Mouse (Mus musculus) embryonic facial prominence, embryonic 11.5 days (tissue): ENCODE results near the gene Borcs5. TPM values are rescaled to one million over a fixed set of nuclear protein-coding genes. Genes with fewer than 3 reads are reported as not detected.

Experiments
- ATAC-seq: fragments of 200-750 bp; cut with Nextera tagmentation; replicated peaks from 2 replicates; pipeline ENCODE4 v1.8.0; 2017; ENCODE audit warnings: low read depth; ENCODE audit not compliant: insufficient number of reproducible peaks, low FRiP score, low TSS enrichment
- DNase-seq: peaks from one replicate; pipeline ENCODE4 v3.0.0-alpha.2; 2015; ENCODE audit warnings: low spot score
- H3K27ac ChIP-seq: fragments of 300-500 bp; sonication (generic); replicated peaks from 2 replicates; pipeline ENCODE4 v1.5.1; 2014; ENCODE audit warnings: mild to moderate bottlenecking, low read depth, low read length, control low read depth
- H3K27me3 ChIP-seq: fragments of 300-500 bp; sonication (generic); 2 replicates; pipeline ENCODE4 v1.6.1; 2014; ENCODE audit warnings: mild to moderate bottlenecking, low read length, moderate library complexity, mixed read lengths; ENCODE audit not compliant: control insufficient read depth, insufficient read depth
- H3K36me3 ChIP-seq: fragments of 300-500 bp; sonication (generic); replicated peaks from 2 replicates; pipeline ENCODE4 v1.6.1; 2014; ENCODE audit warnings: low read depth, mild to moderate bottlenecking, low read length, moderate library complexity, mixed read lengths; ENCODE audit not compliant: control insufficient read depth, insufficient read depth
- H3K4me1 ChIP-seq: fragments of 300-500 bp; sonication (generic); 2 replicates; pipeline ENCODE4 v1.6.1; 2014; ENCODE audit warnings: low read length, mixed read lengths; ENCODE audit not compliant: control insufficient read depth, insufficient read depth
- H3K4me2 ChIP-seq: fragments of 300-500 bp; sonication (generic); 2 replicates; pipeline ENCODE4 v1.6.1; 2014; ENCODE audit warnings: low read depth, mild to moderate bottlenecking, control low read depth, low read length, moderate library complexity
- H3K4me3 ChIP-seq: fragments of 300-500 bp; sonication (generic); 2 replicates; pipeline ENCODE4 v1.5.1; 2014; ENCODE audit warnings: low read depth, low read length, control low read depth
- H3K9ac ChIP-seq: fragments of 300-500 bp; sonication (generic); replicated peaks from 2 replicates; pipeline ENCODE4 v1.6.1; 2014; ENCODE audit warnings: mild to moderate bottlenecking, control low read depth, low read length
- H3K9me3 ChIP-seq: fragments of 300-500 bp; sonication (generic); replicated peaks from 2 replicates; pipeline ENCODE4 v1.6.1; 2016; ENCODE audit warnings: mild to moderate bottlenecking, low read length, inconsistent platforms, mixed read lengths; ENCODE audit not compliant: control insufficient read depth
- WGBS: fragments of 180-500 bp; shearing (Covaris S2); extraction: QIAGEN DNeasy Blood & Tissue Kit; methylation state at CpG from one replicate; pipeline ENCODE4 v1.1.7; 2014; 5-methylcytosine and 5-hydroxymethylcytosine counted together
- polyA plus RNA-seq: library from polyadenylated mRNA; unstranded; fragments of >200 nt; fragmentation: Nextera tagmentation; extraction: Ambion mirVana; gene quantifications from 2 replicates; pipeline ENCODE4 v1.2.1, GENCODE M21; 2014

The Borcs5 gene
- polyA plus RNA-seq, 1 experiment from 2014 or later = 19.6 TPM

DNA sequence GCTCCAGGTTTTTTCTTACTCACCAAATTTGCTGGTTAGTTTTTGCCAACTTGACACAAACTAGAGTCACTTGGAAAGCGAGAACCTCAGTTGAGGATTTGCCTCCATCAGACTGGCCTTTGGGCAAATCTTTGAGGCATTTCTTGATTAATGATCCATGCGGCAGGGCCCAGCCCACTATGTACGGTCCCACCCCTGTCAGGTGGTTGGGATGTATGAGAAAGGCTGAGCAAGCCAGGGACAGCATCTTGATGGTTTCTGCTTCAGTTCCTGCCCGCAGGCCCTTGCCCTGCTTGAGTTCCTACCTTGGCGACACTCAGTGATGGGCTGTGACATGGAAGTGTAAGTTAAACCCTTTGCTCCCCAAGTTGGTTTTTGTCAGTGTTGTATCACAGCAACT, 58.9 kb downstream of the Borcs5 start:
- no peaks in the 10 kb centered on the region for H3K9me3 ChIP-seq
- no peak overlapping the region for H3K4me2 ChIP-seq
- H3K27me3 ChIP-seq = no peaks in the 10 kb centered on the region
- H3K4me1 ChIP-seq = no peaks in the 10 kb centered on the region
- no peaks in the 10 kb centered on the region for H3K36me3 ChIP-seq
- no peak overlapping the region for H3K4me3 ChIP-seq
- no peak overlapping the region for H3K27ac ChIP-seq
- H3K9ac ChIP-seq = no peak overlapping the region
- ATAC-seq (no peak), DNase-seq (no peak)
- 95% methylated on average over 5 of the region's 5 CpGs for WGBS

DNA sequence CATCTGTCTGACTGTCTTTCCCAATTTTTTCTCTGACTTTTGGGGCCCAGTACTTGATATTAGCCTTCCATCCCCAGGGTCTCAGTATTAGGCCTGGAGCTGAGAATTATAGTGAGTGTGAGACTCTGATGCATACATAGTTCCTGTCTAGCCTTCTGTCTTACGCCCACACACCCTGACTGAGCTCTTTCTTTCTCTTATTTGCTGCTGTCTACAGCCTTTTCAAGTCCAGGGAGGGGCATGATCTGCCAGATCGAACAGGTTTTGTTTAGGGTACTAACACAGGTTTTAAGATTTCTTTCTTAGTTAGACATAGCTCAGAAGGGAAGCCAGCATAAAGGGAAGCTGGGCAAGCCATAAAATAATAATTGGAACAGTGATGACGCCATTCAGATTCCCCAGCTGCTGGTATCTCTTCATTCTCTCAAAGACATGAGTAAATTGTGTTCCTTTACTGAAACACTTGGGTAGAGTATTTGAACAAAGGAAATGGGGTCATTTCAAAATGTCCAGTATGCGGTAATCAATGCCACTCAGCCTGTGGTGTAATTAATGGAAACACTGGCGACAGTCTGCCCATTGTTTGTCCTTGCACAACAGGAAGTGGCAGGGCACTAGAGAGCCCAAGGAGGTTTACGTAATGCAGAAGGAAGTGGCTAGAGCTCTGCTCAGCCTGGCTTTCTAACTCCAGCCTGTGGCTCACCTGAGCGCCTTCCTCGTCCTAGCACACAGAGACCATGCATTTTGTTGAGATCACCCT, 61.3 kb downstream of the Borcs5 start:
- Histone ChIP-seq H3K4me3 (no peak overlapping the region), H3K27me3 (no peaks in the 10 kb centered on the region), H3K4me1 (no peaks in the 10 kb centered on the region), H3K9ac (no peak overlapping the region), H3K9me3 (no peaks in the 10 kb centered on the region), H3K27ac (no peak overlapping the region), H3K36me3 (no peaks in the 10 kb centered on the region), H3K4me2 (no peak overlapping the region)
- DNase-seq (no peak), ATAC-seq (no peak)
- WGBS = 49% methylated on average over 8 of the region's 8 CpGs

DNA sequence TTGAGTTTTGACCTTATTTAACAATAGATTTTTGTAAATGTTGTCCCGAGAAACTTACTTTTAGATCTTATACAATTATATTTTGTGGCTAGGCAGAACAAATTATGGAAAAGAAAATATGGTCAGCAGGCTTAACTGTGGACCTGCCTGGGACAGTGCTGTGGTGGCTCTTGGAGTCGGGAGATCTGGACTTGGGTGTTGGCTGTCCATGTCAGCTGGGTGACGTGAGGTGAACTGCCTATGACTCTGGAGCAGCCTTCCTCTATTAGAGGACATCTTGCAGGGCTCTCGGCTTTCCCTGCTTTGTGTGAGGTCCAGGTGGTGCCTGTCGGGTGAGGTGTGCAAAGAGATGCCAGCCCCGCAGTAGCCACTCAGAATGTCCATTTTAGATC, 61.9 kb downstream of the Borcs5 start:
- H3K9ac ChIP-seq = no peak overlapping the region
- no peaks in the 10 kb centered on the region for H3K4me1 ChIP-seq
- DNase-seq (no peak), ATAC-seq (no peak)
- H3K27ac ChIP-seq = no peak overlapping the region
- no peak overlapping the region for H3K4me3 ChIP-seq
- 88% methylated on average over 6 of the region's 6 CpGs for WGBS
- H3K27me3 ChIP-seq = no peaks in the 10 kb centered on the region
- H3K4me2 ChIP-seq = no peak overlapping the region
- H3K36me3 ChIP-seq = no peaks in the 10 kb centered on the region
- no peaks in the 10 kb centered on the region for H3K9me3 ChIP-seq

DNA sequence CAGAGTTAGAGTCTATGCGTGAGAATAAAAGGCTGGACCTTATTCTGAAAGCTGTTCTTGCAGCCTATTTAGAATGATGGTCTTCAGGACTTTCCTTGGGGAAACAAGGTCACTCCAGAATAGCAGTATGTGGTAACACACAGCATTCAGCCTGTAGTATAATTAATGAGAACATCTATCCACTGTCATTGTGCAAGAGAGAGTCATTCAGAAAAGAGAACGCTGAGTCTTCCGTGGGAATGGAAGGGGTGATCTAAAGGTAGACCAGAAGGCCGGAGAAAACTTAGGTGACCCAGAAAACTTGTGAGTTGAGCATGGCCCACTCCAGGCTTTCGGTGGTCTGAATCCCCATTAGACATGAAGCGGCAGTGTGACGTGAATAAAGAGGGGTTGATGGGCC, 62.9 kb downstream of the Borcs5 start:
- Histone ChIP-seq H3K4me3 (no peak overlapping the region), H3K4me2 (no peak overlapping the region), H3K9ac (no peak overlapping the region), H3K9me3 (no peaks in the 10 kb centered on the region), H3K27ac (no peak overlapping the region), H3K36me3 (no peaks in the 10 kb centered on the region), H3K27me3 (no peaks in the 10 kb centered on the region), H3K4me1 (no peaks in the 10 kb centered on the region)
- DNase-seq (no peak), ATAC-seq (no peak)
- 97% methylated on average over 7 of the region's 7 CpGs for WGBS

DNA sequence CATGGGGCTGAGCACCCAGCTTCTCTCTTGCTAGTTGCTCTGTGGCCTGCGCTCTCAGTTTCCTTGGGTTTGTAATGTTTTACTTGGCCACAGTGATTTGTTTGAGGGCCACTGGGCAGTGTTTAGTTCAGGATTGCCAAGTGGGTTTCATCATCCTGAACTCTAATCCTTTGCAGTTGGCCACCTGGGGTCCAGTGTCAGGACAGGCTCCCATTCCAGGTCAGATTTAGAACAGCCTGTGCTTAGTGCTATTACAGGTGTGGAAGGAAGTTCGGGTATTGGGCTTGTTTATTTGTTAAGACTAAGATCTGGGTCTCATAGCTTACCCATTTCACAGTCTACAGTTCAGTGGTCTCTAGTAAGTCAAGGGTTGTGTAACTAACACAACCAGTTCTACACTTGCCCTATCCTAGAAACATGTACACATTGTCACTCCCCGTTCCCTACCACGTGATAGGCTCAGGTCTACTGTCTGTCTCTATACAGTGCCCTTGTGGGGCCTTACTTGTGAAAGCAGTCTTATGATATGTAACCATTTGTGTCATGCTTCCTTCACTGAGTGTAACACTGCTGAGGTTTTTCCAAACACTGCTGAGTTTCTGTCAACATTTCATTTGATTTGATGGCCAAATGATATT, 63.9 kb downstream of the Borcs5 start:
- H3K9ac ChIP-seq = no peak overlapping the region
- H3K9me3 ChIP-seq = no peaks in the 10 kb centered on the region
- no peaks in the 10 kb centered on the region for H3K27me3 ChIP-seq
- no peak overlapping the region for H3K4me2 ChIP-seq
- DNase-seq (no peak), ATAC-seq (no peak)
- no peaks in the 10 kb centered on the region for H3K4me1 ChIP-seq
- 87% methylated on average over 4 of the region's 4 CpGs for WGBS
- no peak overlapping the region for H3K4me3 ChIP-seq
- no peak overlapping the region for H3K27ac ChIP-seq
- no peaks in the 10 kb centered on the region for H3K36me3 ChIP-seq

DNA sequence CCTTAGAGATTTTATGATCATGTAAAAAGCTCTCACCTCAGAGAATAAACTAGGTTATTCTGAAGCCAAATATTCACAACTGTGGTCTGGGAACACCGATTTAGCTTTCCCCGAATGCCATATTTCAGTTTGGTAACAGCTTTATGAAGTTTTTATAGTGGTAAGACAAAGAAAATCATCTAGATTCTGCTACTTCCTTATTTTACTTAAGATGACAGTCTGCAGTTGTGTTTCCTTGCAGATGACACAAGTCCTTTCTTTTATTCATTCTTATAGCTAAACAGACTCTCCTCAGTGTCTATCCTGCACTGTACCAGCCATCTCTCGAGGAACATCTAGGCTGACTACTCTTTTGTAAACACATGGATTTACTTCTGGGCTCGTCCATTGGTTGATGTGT, 67.2 kb downstream of the Borcs5 start:
- ATAC-seq (no peak), DNase-seq (no peak)
- Histone ChIP-seq H3K9ac (no peak overlapping the region), H3K9me3 (no peaks in the 10 kb centered on the region), H3K4me3 (no peak overlapping the region), H3K4me1 (no peaks in the 10 kb centered on the region), H3K27ac (no peak overlapping the region), H3K27me3 (no peaks in the 10 kb centered on the region), H3K4me2 (no peak overlapping the region), H3K36me3 (no peaks in the 10 kb centered on the region)
- WGBS = 84% methylated on average over 4 of the region's 4 CpGs

DNA sequence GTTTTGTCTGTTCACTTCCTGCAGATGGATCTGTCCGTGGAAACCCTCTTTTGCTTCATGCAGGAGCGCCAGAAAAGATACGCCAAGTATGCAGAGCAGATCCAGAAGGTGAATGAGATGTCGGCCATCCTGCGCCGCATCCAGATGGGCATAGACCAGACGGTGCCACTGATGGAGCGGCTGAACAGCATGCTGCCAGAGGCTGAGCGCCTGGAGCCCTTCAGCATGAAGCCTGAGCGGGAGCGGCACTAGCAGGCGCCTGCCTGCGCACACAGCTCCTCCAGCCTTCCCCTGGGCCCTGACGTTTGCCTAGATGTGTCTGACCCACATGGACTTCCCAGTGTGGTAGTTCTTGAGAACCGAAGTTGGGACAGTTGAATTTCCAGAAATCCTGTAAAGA, 70.7 kb downstream of the Borcs5 start:
- Histone ChIP-seq H3K36me3 (no peaks in the 10 kb centered on the region), H3K4me3 (no peak overlapping the region), H3K27me3 (no peaks in the 10 kb centered on the region), H3K9me3 (no peaks in the 10 kb centered on the region), H3K27ac (no peak overlapping the region), H3K4me2 (no peak overlapping the region), H3K4me1 (no peaks in the 10 kb centered on the region; the same call in 1 of the 2 replicates), H3K9ac (no peak overlapping the region)
- ATAC-seq = no peak
- no peak for DNase-seq
- 86% methylated on average over 15 of the region's 15 CpGs for WGBS

DNA sequence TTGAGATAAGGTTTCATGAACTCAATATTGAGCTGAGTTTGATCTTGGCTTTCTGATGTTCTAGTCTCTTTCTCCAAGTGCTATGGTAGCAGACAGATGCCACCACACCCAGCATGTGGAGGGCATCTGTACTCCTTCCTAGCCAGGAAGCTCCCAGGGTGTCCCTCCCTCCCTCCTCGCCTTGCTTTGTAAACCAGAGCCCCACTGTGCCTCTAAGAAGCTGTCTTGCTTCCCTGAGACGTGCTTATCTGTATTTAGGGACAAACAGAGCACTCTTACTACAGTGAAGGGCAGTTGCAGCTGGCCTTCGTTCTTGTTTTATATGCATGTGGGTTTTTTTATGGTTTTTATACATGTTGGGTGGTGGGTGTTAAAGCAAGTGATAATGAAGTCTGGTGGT, 74.0 kb downstream of the Borcs5 start:
- Histone ChIP-seq H3K27me3 (no peaks in the 10 kb centered on the region), H3K4me1 (no peaks in the 10 kb centered on the region; the same call in 1 of the 2 replicates), H3K9me3 (no peaks in the 10 kb centered on the region), H3K27ac (no peak overlapping the region), H3K36me3 (no peaks in the 10 kb centered on the region; the same call in 1 of the 2 replicates), H3K4me3 (no peak overlapping the region), H3K4me2 (no peak overlapping the region), H3K9ac (no peak overlapping the region)
- DNase-seq (no peak), ATAC-seq (no peak)
- WGBS = 48% methylated on average over 3 of the region's 3 CpGs
